Mouse (Mus musculus): ENCODE measurements around the gene Gata2. TPM values are rescaled to one million over a fixed set of nuclear protein-coding genes. Genes with fewer than 3 reads are reported as not detected.

Gata2 gene
- polyA plus RNA-seq, 1 experiment = 13.1 TPM

DNA sequence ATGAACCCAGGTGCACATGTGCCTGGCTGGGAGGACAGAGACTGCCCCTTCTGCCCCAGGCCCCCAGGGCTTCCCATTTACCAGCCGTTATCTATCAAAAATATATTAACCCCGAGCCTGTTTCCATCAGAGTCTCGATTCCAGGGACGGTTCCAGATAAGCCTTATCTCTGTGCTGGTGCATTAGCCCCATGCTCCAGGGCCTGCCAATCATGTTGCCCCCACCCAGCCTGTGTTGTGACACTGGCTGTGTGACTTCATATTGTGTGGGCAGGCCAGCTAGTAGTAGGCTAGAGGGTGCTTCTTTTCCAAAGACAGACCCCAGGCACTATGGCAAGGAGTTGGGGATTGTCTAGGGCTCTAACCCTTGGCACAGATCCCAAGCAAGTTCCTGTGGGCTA is 61.7 kb downstream of the Gata2 start:
- H3K36me3 ChIP-seq (ENCODE audit: control insufficient read depth, insufficient read depth, low read length) = peaks cover 14% of the 10 kb centered on the region
- H3K27ac ChIP-seq (ENCODE audit: insufficient read depth, low read length) = no peak overlapping the region
- no peaks in the 10 kb centered on the region for H3K4me1 ChIP-seq (ENCODE audit: control insufficient read depth, insufficient read depth, insufficient read length)
- H3K4me3 ChIP-seq (ENCODE audit: extremely low read depth, insufficient read depth, insufficient read length) = no peak overlapping the region
- 78% methylated on average over 4 of the region's 4 CpGs for WGBS
- TF ChIP-seq CTCF (IDR thresholded peaks at IDR 0.05; ENCODE audit: extremely low read depth, insufficient read depth, insufficient read length, insufficient replicate concordance) = no peak
- no peaks in the 10 kb centered on the region for H3K27me3 ChIP-seq (ENCODE audit: control insufficient read depth, insufficient read depth, low read length)
- no peak for DNase-seq (ENCODE audit: low read depth in 1 of 2, low spot score in 2 of 2)

Other genes starting within 250 kb of the Gata2 start
- 1.5 and 2.6 TPM in 2 replicates for gene H1fx, start 212.3 kb upstream of the Gata2 start, polyA plus RNA-seq (2012; rRNA removed)
- gene Rab7, start 148.6 kb upstream of the Gata2 start, polyA plus RNA-seq (2012; rRNA removed) = 76.4 TPM in 2 replicates
- 85.9 and 94.1 TPM in 2 replicates for gene Rpn1, start 109.4 kb upstream of the Gata2 start, polyA plus RNA-seq (2012; rRNA removed)
- not detected in 2 replicates for gene Dnajb8, start 28.4 kb downstream of the Gata2 start, polyA plus RNA-seq (2012; rRNA removed)

Data from spleen, adult 2 months (tissue).